Mouse (Mus musculus) layer of hippocampus, adult 18-20 months (tissue): ENCODE measurements around the gene Rfc5. TPM values are rescaled to one million over a fixed set of nuclear protein-coding genes. Genes with fewer than 3 reads are reported as not detected.
A peak's percentile ranks its signal among the peaks of the same experiment; 100 is the strongest.

Experiments
- DNase-seq, 2 experiments: peaks; one replicate each; pipeline ENCODE4 v3.0.0; 2022; ENCODE audit warnings: low spot score in 2 of 2
- total RNA-seq, 2 experiments: library from RNA; stranded (reverse); gene quantifications; 2 replicates each; pipeline ENCODE4 v1.2.3; 2021

The Rfc5 gene
- total RNA-seq, 2 experiments from 2014 or later: 16.8 to 18.8 TPM

GRCm38 (mm10) chr5:117376331-117376761 is 12.5 kb downstream of the Rfc5 start:
- DNase-seq: peak in 1 of 2 experiments; percentile 68

- DNase-seq: no peak
Measured at GRCm38 (mm10) chr5:117374372-117375049, 14.3 kb downstream of the Rfc5 start.

GRCm38 (mm10) chr5:117373418-117373817 is 15.4 kb downstream of the Rfc5 start:
- no peak for DNase-seq

GRCm38 (mm10) chr5:117370592-117370991 is 18.3 kb downstream of the Rfc5 start:
- no peak for DNase-seq

GRCm38 (mm10) chr5:117367206-117367605 is 21.6 kb downstream of the Rfc5 start:
- DNase-seq: no peak

GRCm38 (mm10) chr5:117365904-117366561 is 22.8 kb downstream of the Rfc5 start:
- no peak for DNase-seq

- DNase-seq: no peak
Measured at GRCm38 (mm10) chr5:117364821-117365220, 24.0 kb downstream of the Rfc5 start.

GRCm38 (mm10) chr5:117363066-117363782 is 25.6 kb downstream of the Rfc5 start:
- no peak for DNase-seq

GRCm38 (mm10) chr5:117361590-117361989 is 27.3 kb downstream of the Rfc5 start:
- peak; percentile 43 to 58 for DNase-seq

- no peak for DNase-seq
Measured at GRCm38 (mm10) chr5:117360631-117361541, 28.0 kb downstream of the Rfc5 start.

GRCm38 (mm10) chr5:117360228-117360515 is 28.7 kb downstream of the Rfc5 start:
- DNase-seq: no peak

GRCm38 (mm10) chr5:117359497-117360227 is 29.2 kb downstream of the Rfc5 start:
- no peak for DNase-seq

GRCm38 (mm10) chr5:117358725-117359124 is 30.1 kb downstream of the Rfc5 start:
- DNase-seq: peak; percentile 64 to 88

GRCm38 (mm10) chr5:117358248-117358630 is 30.6 kb downstream of the Rfc5 start:
- no peak for DNase-seq

- no peak for DNase-seq
Measured at GRCm38 (mm10) chr5:117357478-117358247, 31.2 kb downstream of the Rfc5 start.

GRCm38 (mm10) chr5:117357129-117357477 is 31.7 kb downstream of the Rfc5 start, which contains the start of gene Wsb2:
Wsb2 (plus strand) TSS chr5:117357304.
- peak; percentile 59 to 81 for DNase-seq

- no peak for DNase-seq
Measured at GRCm38 (mm10) chr5:117356365-117357128, 32.3 kb downstream of the Rfc5 start.

GRCm38 (mm10) chr5:117355648-117356303 is 33.1 kb downstream of the Rfc5 start:
- DNase-seq: no peak

- DNase-seq: no peak
Measured at GRCm38 (mm10) chr5:117354121-117354520, 34.7 kb downstream of the Rfc5 start.
